Mouse (Mus musculus) kidney, postnatal 10 days (tissue): ENCODE results near the gene Fancd2os.

ENCODE experiments used
- DNase-seq: peaks from one replicate; pipeline ENCODE4 v3.0.0; 2021; ENCODE audit warnings: mixed read lengths

Gene Fancd2os

GRCm38 (mm10) chr6:113604432-113605223 is 4.1 kb upstream of the Fancd2os start, which contains the start of gene Brk1:
Gene Brk1 (plus strand): TSS chr6:113604772.
- DNase-seq: peak; percentile 93

- no peak for DNase-seq
Measured at GRCm38 (mm10) chr6:113603993-113604392, 3.5 kb upstream of the Fancd2os start.

GRCm38 (mm10) chr6:113602821-113603220 is 2.3 kb upstream of the Fancd2os start:
- no peak for DNase-seq

GRCm38 (mm10) chr6:113599833-113600232 is 682 bp downstream of the Fancd2os start:
- peak; percentile 45 for DNase-seq

GRCm38 (mm10) chr6:113597945-113598344 is 2.6 kb downstream of the Fancd2os start:
- DNase-seq: no peak

GRCm38 (mm10) chr6:113592637-113593036 is 7.9 kb downstream of the Fancd2os start:
- DNase-seq: no peak

- peak; percentile 80 for DNase-seq
Measured at GRCm38 (mm10) chr6:113586466-113587183, 13.9 kb downstream of the Fancd2os start.

GRCm38 (mm10) chr6:113585065-113585464 is 15.4 kb downstream of the Fancd2os start:
- DNase-seq: no peak

GRCm38 (mm10) chr6:113583023-113583422 is 17.5 kb downstream of the Fancd2os start:
- no peak for DNase-seq

GRCm38 (mm10) chr6:113579306-113579705 is 21.2 kb downstream of the Fancd2os start:
- no peak for DNase-seq

- DNase-seq: no peak
Measured at GRCm38 (mm10) chr6:113576044-113576443, 24.5 kb downstream of the Fancd2os start.

GRCm38 (mm10) chr6:113564557-113564956 is 36.0 kb downstream of the Fancd2os start:
- DNase-seq: peak; percentile 24

GRCm38 (mm10) chr6:113559736-113560135 is 40.8 kb downstream of the Fancd2os start:
- no peak for DNase-seq
